Mouse (Mus musculus) retina, postnatal 1 day (tissue): ENCODE measurements around the gene Cd2.
A peak's percentile ranks its signal among the peaks of the same experiment; 100 is the strongest.

Experiments
- DNase-seq: peaks from one replicate; pipeline ENCODE4 v3.0.0-alpha.2; 2012

Gene Cd2

GRCm38 (mm10) chr3:101287911-101288311 lies at the start of gene Cd2:
Cd2 (minus strand) TSS chr3:101287939.
- no peak for DNase-seq

DNA sequence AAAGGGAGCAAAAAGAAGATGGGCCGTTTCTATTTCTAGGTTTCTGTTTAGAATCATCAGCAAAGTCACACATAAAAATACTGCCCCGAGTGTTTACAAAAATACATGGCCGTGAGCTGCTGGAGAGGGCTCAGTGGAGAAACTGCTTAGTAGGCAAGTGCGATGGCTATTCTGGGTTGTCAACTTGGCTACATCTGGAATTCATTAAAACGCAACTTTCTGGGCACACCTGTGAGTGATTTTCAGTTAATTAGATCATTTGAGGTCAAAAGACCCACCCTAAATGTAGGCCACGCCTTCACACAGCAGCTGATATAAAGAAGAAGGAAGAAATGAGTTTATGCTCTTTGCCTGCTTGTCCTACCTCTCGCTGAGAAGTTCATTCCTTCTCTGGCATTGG lies 40.9 kb upstream of the Cd2 start:
- no peak for DNase-seq

- no peak for DNase-seq
These were observed 39.5 kb upstream of the Cd2 start for GRCm38 (mm10) chr3:101327248-101327647.

DNA sequence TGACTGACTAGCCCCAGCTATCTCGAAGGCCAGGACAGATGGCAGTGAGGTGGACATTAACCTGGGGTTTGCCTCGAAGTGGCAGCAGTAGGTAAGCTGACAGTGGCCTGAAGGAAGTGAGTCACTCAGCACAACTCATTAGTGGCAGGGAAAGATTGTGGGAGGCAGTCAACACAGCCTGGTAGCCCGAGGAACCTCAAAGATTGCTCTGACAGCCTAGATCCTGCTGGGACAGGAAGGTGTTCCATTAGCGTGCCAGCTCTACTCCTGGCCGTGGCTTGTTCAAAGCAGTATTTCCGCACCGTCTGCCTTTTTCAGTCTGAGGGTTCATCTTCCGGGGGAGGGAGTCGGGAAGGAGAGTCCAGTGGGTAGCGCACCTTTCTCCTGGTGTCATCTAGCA lies 34.7 kb upstream of the Cd2 start:
- DNase-seq = no peak

DNA sequence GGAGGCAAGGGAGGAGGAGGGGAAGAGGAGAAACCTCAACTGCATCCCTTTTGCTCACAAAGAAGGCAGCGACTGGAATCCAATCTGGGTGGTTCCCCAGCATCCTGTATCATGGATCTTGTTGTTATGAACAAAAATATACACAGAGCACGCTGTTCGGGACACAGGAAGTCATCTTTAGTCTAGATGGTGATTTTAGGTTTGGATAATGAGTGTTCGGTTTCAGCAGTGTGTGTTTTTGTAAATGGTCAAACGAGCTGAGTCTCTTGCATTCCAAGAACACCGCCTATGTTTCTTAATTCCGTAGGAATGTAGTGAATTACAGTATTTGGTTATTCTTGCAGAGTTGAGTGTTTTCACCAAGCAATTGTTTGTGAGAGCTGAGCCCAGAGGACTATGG lies 33.1 kb upstream of the Cd2 start:
- no peak for DNase-seq

GRCm38 (mm10) chr3:101318516-101319170 lies 30.9 kb upstream of the Cd2 start:
- DNase-seq = no peak

DNA sequence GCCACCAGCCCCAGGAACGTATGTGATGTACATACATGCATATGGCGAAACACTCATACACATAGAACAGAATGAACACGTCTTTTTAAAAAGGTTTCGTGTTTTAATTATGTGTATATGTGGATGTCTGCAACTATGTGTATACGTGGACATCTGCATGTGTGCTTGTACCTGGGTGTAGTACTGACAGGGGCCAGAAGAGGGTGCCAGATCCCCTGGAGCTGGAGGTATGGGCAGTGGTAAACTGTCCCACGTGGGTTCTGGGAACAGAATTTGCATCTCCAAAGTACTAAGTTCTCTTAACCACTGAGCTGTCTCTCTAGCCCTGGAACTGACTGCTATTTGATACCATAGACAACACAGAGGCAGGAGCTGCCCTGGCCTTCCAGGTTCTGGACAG lies 30.4 kb upstream of the Cd2 start:
- no peak for DNase-seq

DNA sequence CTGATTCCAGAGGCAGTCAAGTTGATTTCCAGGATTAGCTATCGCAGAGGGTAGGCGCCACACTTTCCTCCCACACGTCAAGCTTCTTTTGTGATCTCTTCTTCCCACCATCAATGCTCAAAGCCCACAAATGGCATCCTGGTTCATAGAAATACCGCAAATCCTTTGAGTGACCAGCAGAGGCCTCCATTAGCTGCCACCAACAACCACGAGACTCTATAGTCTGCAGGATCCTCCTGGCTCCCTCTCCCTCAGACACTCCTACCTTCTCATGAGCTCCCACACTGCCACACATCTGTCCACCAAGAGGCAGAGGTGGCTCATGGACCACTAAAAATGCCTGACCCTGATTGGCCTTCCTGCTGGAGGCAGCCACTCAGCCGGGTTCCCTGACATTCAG lies 27.2 kb upstream of the Cd2 start:
- DNase-seq = no peak

GRCm38 (mm10) chr3:101313266-101314051 lies 25.7 kb upstream of the Cd2 start:
- DNase-seq = no peak

DNA sequence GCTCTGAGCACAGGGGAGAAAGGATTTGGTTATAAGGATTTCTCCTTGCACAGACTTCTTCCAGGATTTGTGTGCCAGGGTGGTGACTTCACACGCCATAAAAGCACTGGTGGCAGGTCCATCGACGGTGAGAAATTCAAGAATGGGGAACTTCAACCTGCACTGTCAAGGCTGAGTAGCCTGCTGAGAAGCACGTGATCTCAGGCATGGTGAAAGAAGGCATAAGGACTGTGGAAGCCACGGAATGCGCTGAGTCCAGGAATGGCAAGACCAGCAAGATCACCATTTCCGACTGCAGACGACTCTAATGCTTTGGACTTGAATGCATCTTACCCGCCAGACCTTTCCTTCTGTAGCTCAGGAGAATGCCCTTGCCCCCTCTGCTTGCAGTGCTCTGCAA lies 23.2 kb upstream of the Cd2 start:
- no peak for DNase-seq

- DNase-seq = no peak
These were observed 21.9 kb upstream of the Cd2 start for GRCm38 (mm10) chr3:101309626-101310025.

- DNase-seq = no peak
These were observed 18.4 kb upstream of the Cd2 start for GRCm38 (mm10) chr3:101306090-101306489.

DNA sequence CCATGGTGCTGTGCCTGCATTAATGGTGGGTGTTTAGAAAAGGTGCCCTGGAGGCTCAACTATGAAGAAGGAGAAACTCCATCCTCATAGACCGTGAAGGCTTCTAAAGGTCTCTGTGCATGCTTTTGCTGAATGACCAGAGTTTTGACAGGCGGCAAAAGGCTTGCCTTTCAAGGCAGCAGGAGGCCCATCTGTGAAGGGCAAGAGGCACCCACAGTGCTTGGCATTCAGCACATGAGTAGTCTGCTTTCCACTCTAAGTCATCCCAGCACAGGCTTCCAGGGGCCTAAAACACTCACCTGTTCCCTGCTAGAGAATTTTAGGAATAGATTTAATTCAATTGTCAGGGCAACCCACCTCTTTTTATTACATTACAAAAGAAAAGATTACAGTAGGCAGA lies 17.3 kb upstream of the Cd2 start:
- no peak for DNase-seq

DNA sequence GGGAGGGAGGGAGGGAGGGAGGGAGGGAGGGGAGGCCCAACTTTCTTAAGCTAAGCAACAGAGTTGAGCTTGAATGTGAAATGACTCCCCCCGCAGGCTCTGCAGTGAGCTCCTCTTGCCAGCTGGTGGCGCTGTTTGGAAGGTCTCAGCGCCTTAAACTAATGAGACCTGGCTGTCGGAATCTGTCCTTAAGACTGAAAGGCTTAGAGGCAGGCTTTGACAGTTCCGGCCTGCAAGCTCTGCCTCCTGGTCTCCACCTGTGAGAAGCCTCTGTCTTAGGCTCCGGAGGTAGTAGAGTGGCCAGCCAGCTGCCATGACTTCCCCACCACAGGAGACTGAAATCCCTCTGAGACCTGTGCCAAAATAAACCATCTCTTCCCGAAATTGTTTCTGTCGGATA lies 16.4 kb upstream of the Cd2 start:
- DNase-seq = peak; percentile 83

- DNase-seq = peak; percentile 70
These were observed 12.7 kb upstream of the Cd2 start for GRCm38 (mm10) chr3:101300271-101301071.

DNA sequence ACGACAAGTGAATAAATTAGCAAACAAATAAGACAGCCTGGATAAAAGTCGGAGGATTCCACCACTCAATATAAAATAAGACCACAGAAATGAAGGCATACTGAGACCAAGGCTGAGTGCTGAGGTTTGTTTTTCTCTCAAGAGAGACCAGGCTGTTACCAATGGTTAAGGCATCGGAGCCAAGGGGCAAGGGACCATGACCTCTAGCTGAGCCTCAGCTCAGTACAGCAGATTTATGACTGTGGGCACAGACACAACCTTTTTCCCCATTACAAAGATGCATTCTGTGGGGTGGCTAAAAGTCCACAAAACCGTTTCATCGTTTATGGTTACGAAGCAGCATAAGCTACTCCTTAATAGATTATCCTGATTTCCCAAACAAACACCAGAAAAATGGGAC lies 11.9 kb upstream of the Cd2 start:
- no peak for DNase-seq

DNA sequence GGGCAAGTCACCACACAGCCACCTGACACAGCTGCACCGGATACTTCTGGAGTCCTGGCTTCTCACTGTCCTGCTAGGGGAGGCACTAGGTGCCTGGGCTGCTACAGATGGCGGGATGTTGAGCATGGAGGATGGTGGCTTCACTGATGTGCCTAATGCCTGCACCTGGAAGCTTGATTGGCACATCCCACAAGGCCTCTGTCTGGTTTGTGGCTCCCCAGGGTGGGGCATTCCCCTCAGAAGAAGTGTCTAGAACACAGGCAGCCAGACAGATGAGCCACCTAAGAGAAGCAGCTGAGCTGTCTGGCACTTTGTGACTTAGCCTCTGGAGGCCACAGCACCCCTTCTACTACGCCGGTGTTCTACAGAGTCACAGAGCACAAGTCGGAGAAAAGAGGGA lies 9.5 kb upstream of the Cd2 start:
- no peak for DNase-seq

GRCm38 (mm10) chr3:101295931-101296820 lies 8.4 kb upstream of the Cd2 start:
- no peak for DNase-seq

DNA sequence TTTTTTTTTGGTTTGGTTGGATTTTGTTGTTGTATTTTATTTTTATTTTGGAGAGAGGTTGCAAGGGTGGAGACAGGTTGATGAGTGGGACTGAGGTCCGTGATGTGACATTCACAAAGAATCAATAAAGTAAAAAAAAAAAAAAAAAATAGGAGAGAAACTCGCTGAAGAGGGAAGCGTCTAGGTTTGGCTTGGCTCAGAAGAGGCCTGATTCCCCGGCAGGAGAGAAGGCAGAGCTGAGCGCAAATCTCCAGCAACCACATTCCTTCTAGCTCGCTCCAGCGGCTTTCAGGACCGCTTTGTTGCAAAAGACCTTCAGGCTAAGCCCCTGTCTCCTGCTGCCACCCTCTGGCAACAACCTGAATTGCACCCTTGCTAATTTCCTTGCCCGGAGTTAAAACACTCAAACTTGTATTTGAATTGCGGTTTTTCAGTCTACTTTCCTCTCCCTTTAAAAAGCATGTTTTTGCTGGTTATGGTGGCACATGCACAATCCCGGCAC lies 7.7 kb upstream of the Cd2 start:
- DNase-seq = peak; percentile 85

GRCm38 (mm10) chr3:101294487-101295365 lies 7.0 kb upstream of the Cd2 start:
- DNase-seq = no peak

GRCm38 (mm10) chr3:101293571-101294135 lies 5.9 kb upstream of the Cd2 start:
- DNase-seq = no peak
